Mouse (Mus musculus): Measurements from ENCODE around the gene F2rl3.
A peak's percentile ranks its signal among the peaks of the same experiment; 100 is the strongest.

F2rl3 gene

GRCm38 (mm10) chr8:72761322-72762051 lies at the start of gene F2rl3:
Gene F2rl3 (plus strand): TSS chr8:72761880.
- DNase-seq (ENCODE audit: low read depth, low spot score): peak; percentile 65

GRCm38 (mm10) chr8:72712569-72712968 lies 49.1 kb upstream of the F2rl3 start:
- DNase-seq (ENCODE audit: low read depth, low spot score): no peak

GRCm38 (mm10) chr8:72716594-72716993 lies 45.1 kb upstream of the F2rl3 start:
- DNase-seq (ENCODE audit: low read depth, low spot score): no peak

- no peak for DNase-seq (ENCODE audit: low read depth, low spot score)
Observed at GRCm38 (mm10) chr8:72720541-72720940, 41.1 kb upstream of the F2rl3 start.

- DNase-seq (ENCODE audit: low read depth, low spot score): peak; percentile 96
Observed at GRCm38 (mm10) chr8:72722769-72723650, 38.7 kb upstream of the F2rl3 start, which contains the start of gene Sin3b. Gene Sin3b (plus strand): TSS chr8:72723285.

GRCm38 (mm10) chr8:72723651-72724001 lies 38.1 kb upstream of the F2rl3 start:
- peak; percentile 15 for DNase-seq (ENCODE audit: low read depth, low spot score)

GRCm38 (mm10) chr8:72728636-72729035 lies 33.0 kb upstream of the F2rl3 start:
- no peak for DNase-seq (ENCODE audit: low read depth, low spot score)

- peak; percentile 67 for DNase-seq (ENCODE audit: low read depth, low spot score)
Observed at GRCm38 (mm10) chr8:72735001-72735400, 26.7 kb upstream of the F2rl3 start.

- DNase-seq (ENCODE audit: low read depth, low spot score): no peak
Observed at GRCm38 (mm10) chr8:72736868-72737267, 24.8 kb upstream of the F2rl3 start.

- DNase-seq (ENCODE audit: low read depth, low spot score): peak; percentile 77
Observed at GRCm38 (mm10) chr8:72746061-72746460, 15.6 kb upstream of the F2rl3 start.

- no peak for DNase-seq (ENCODE audit: low read depth, low spot score)
Observed at GRCm38 (mm10) chr8:72749846-72750245, 11.8 kb upstream of the F2rl3 start.

- no peak for DNase-seq (ENCODE audit: low read depth, low spot score)
Observed at GRCm38 (mm10) chr8:72750266-72750665, 11.4 kb upstream of the F2rl3 start.

GRCm38 (mm10) chr8:72751126-72751525 lies 10.6 kb upstream of the F2rl3 start:
- DNase-seq (ENCODE audit: low read depth, low spot score): no peak

GRCm38 (mm10) chr8:72752289-72752688 lies 9.4 kb upstream of the F2rl3 start:
- DNase-seq (ENCODE audit: low read depth, low spot score): no peak

- no peak for DNase-seq (ENCODE audit: low read depth, low spot score)
Observed at GRCm38 (mm10) chr8:72753165-72753564, 8.5 kb upstream of the F2rl3 start.

- DNase-seq (ENCODE audit: low read depth, low spot score): no peak
Observed at GRCm38 (mm10) chr8:72753781-72754180, 7.9 kb upstream of the F2rl3 start.

- DNase-seq (ENCODE audit: low read depth, low spot score): no peak
Observed at GRCm38 (mm10) chr8:72756031-72756430, 5.6 kb upstream of the F2rl3 start.

GRCm38 (mm10) chr8:72756771-72757390 lies 4.8 kb upstream of the F2rl3 start:
- DNase-seq (ENCODE audit: low read depth, low spot score): peak; percentile 0

GRCm38 (mm10) chr8:72757426-72758195 lies 4.1 kb upstream of the F2rl3 start:
- DNase-seq (ENCODE audit: low read depth, low spot score): peak; percentile 0

- DNase-seq (ENCODE audit: low read depth, low spot score): peak; percentile 8
Observed at GRCm38 (mm10) chr8:72758310-72758709, 3.4 kb upstream of the F2rl3 start.

GRCm38 (mm10) chr8:72760216-72760615 lies 1.5 kb upstream of the F2rl3 start:
- DNase-seq (ENCODE audit: low read depth, low spot score): peak; percentile 0

Data from CD4-positive, CD25-positive, alpha-beta regulatory T cell, adult 2 months (primary cell).